Mouse (Mus musculus) thymus, adult 2 months (tissue): ENCODE data around the gene Mapk8.

Source experiments
- CTCF ChIP-seq: fragments of 200-500 bp; IDR thresholded peaks from 2 replicates; pipeline ENCODE4 v1.5.1; 2012; ENCODE audit warnings: mild to moderate bottlenecking, control low read depth, low read length, moderate library complexity, borderline replicate concordance; ENCODE audit not compliant: control insufficient read depth, poor library complexity, insufficient read depth; ENCODE audit errors: extremely low read depth
- POLR2A ChIP-seq: fragments of 200-500 bp; IDR thresholded peaks from 2 replicates; pipeline ENCODE4 v1.6.1; 2012; ENCODE audit warnings: mild to moderate bottlenecking, low read length, control low read depth, moderate library complexity; ENCODE audit not compliant: control insufficient read depth, poor library complexity, insufficient read depth; ENCODE audit errors: extremely low read depth

GRCm38 (mm10) chr14:33371248-33371647, 75.7 kb downstream of the Mapk8 start:
- TF ChIP-seq POLR2A (no peak), CTCF (peak; percentile 49; the same call in 1 of the 2 replicates)
